Mouse (Mus musculus) ES-Bruce4 (cell line): ENCODE results near the gene Atxn2.

ENCODE experiments used
- CTCF ChIP-seq: IDR thresholded peaks from one replicate; pipeline ENCODE4 v1.8.1; 2011; ENCODE audit warnings: low read depth, low read length
- EP300 ChIP-seq: IDR thresholded peaks from 2 replicates; pipeline ENCODE4 v1.6.1; 2011; ENCODE audit warnings: low read depth, low read length; ENCODE audit not compliant: insufficient read depth
- POLR2A ChIP-seq: IDR thresholded peaks from one replicate; pipeline ENCODE4 v1.8.1; 2011; ENCODE audit warnings: low read length; ENCODE audit not compliant: insufficient read depth

DNA sequence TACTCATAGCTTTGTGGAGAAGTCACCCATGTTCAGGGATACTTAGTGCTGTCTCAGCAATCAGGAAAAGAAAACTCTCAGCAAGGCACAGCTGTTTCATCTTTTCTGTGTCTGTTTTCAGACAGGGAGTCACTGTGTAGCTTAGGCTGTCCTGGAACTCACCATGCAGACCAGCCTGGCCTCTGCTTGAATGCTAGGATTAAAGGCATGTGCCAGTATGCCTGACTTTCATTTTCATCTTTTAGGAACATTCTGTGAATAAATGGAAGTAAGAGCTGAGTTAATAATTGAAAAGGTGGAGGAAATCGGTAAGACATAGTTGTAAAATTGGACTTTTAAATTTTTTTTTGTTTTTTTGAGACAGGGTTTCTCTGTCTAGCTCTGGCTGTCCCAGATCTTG is 29.4 kb downstream of the Atxn2 start:
- TF ChIP-seq EP300, result no peak
- no peak for TF ChIP-seq POLR2A
- TF ChIP-seq CTCF, result no peak
